Mouse (Mus musculus): ENCODE results near the gene Trim72.

The Trim72 gene

GRCm38 (mm10) chr7:128050739-128051138, 47.0 kb downstream of the Trim72 start:
- 74% methylated on average over 4 of the region's 4 CpGs for WGBS

- WGBS = 82% methylated on average over 5 of the region's 5 CpGs
These were observed 49.3 kb downstream of the Trim72 start for GRCm38 (mm10) chr7:128053061-128053460.

GRCm38 (mm10) chr7:128056917-128057444, 53.2 kb downstream of the Trim72 start:
- WGBS = 79% methylated on average over 3 of the region's 3 CpGs

- WGBS = 88% methylated on average over 8 of the region's 8 CpGs
These were observed 54.1 kb downstream of the Trim72 start for GRCm38 (mm10) chr7:128057860-128058259.

DNA sequence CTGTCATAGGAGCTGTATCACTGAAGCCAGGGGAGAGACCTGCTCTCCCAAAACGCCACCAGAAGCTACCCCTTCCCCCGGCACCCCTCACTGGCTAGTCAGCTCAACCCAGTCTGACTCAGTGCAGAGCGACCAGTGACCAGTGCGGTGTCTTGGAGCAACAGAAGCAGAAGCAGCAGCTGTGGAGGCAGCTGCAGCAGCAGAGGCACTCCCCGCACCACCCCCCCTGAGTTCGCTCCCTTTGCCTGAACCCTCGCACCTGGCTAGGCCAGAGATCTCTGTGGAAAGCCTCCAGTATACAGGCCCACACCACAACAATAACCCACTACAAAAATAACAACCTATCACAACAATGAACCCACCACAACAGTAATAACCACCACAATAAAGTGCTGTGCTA, 54.8 kb downstream of the Trim72 start:
- WGBS = 77% methylated on average over 7 of the region's 7 CpGs

DNA sequence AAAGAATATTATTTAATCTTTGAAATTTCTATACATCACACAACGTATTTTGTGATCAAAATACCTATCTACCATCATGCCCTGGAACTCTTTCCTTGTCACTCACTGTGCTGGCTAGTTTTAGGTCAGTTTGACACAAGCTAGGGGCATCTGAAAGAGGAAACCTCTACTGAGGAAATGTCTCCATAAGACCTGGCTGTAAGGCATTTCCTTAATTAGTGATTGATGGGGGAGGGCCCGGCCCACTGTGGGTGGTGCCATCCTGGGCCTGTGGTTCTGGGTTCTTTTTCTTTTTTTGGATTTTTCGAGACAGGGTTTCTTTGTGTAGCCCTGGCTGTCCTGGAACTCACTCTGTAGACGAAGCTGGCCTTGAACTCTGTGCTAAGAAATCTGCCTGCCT, 55.3 kb downstream of the Trim72 start:
- 80% methylated on average over 4 of the region's 4 CpGs for WGBS

Measured in cerebral cortex, adult 2 months (tissue).